Mouse (Mus musculus) hindbrain, postnatal 0 days (tissue): Measurements from ENCODE around the gene Ovol2. TPM values are rescaled to one million over a fixed set of nuclear protein-coding genes. Genes with fewer than 3 reads are reported as not detected.

Experiments used
- ATAC-seq: fragments of 200-750 bp; cut with Nextera tagmentation; 2 replicates; pipeline ENCODE4 v1.8.0; 2017; ENCODE audit warnings: mild to moderate bottlenecking, moderate TSS enrichment, moderate library complexity
- DNase-seq: peaks from one replicate; pipeline ENCODE4 v3.0.0-alpha.2; 2015; ENCODE audit warnings: low spot score
- H3K27ac ChIP-seq: fragments of 300-500 bp; sonication (generic); 2 replicates; pipeline ENCODE4 v1.5.1; 2014; ENCODE audit warnings: mild to moderate bottlenecking
- H3K27me3 ChIP-seq: fragments of 300-500 bp; sonication (generic); 2 replicates; pipeline ENCODE4 v1.6.1; 2014; ENCODE audit warnings: low read length, mixed read lengths; ENCODE audit not compliant: insufficient read depth
- H3K36me3 ChIP-seq: fragments of 300-500 bp; sonication (generic); 2 replicates; pipeline ENCODE4 v1.6.1; 2014; ENCODE audit warnings: low read length, mixed read lengths; ENCODE audit not compliant: insufficient read depth
- H3K4me1 ChIP-seq: fragments of 300-500 bp; sonication (generic); 2 replicates; pipeline ENCODE4 v1.6.1; 2014; ENCODE audit warnings: antibody characterized with exemption, low read length, mixed read lengths; ENCODE audit not compliant: insufficient read depth
- H3K4me2 ChIP-seq: fragments of 300-500 bp; sonication (generic); 2 replicates; pipeline ENCODE4 v1.6.1; 2014; ENCODE audit warnings: low read depth, mild to moderate bottlenecking, low read length, moderate library complexity, mixed read lengths
- H3K4me3 ChIP-seq: fragments of 300-500 bp; sonication (generic); 2 replicates; pipeline ENCODE4 v1.5.1; 2014; ENCODE audit warnings: low read length
- H3K9ac ChIP-seq: fragments of 300-500 bp; sonication (generic); replicated peaks from 2 replicates; pipeline ENCODE4 v1.6.1; 2014; ENCODE audit warnings: mild to moderate bottlenecking, low read length, moderate library complexity, mixed read lengths
- H3K9me3 ChIP-seq: fragments of 300-500 bp; sonication (generic); 2 replicates; pipeline ENCODE4 v1.6.1; 2016; ENCODE audit warnings: low read length, mixed read lengths
- CTCF ChIP-seq: IDR thresholded peaks from 2 replicates; pipeline ENCODE4 v1.5.1; 2016; ENCODE audit warnings: antibody characterized with exemption, control low read depth, low read depth
- WGBS: fragments of 180-500 bp; shearing (Covaris S2); extraction: QIAGEN DNeasy Blood & Tissue Kit; methylation state at CpG from one replicate; pipeline ENCODE4 v1.1.7; 2014; 5-methylcytosine and 5-hydroxymethylcytosine counted together
- polyA plus RNA-seq: library from polyadenylated mRNA; unstranded; fragments of >200 nt; fragmentation: Nextera tagmentation; extraction: Ambion mirVana; gene quantifications from 2 replicates; pipeline ENCODE4 v1.2.1, GENCODE M21; 2015
- total RNA-seq: library from RNA; depleted of rRNA; stranded (reverse); fragments of >200 nt; gene quantifications from 2 replicates; pipeline ENCODE4 v1.2.3, GENCODE M21; 2014

Ovol2 gene
- total and polyA plus RNA-seq, 2 experiments from 2014 or later = 0.09 TPM; not detected in 1

- Histone ChIP-seq H3K9me3 (no peaks in the 10 kb centered on the region), H3K27ac (no peak overlapping the region), H3K27me3 (no peaks in the 10 kb centered on the region), H3K4me3 (no peak overlapping the region), H3K9ac (no peak overlapping the region), H3K36me3 (no peaks in the 10 kb centered on the region), H3K4me2 (no peak overlapping the region), H3K4me1 (no peaks in the 10 kb centered on the region)
- WGBS = 71% methylated on average over 9 of the region's 9 CpGs
- DNase-seq (no peak), ATAC-seq (no peak)
- TF ChIP-seq CTCF = no peak
These were observed 31.9 kb downstream of the Ovol2 start for GRCm38 (mm10) chr2:144299749-144300669.

GRCm38 (mm10) chr2:144295145-144295735 is 36.7 kb downstream of the Ovol2 start:
- ATAC-seq (no peak), DNase-seq (no peak)
- Histone ChIP-seq H3K27me3 (no peaks in the 10 kb centered on the region), H3K27ac (no peak overlapping the region), H3K9me3 (no peaks in the 10 kb centered on the region), H3K4me1 (no peaks in the 10 kb centered on the region), H3K4me2 (no peak overlapping the region), H3K4me3 (no peak overlapping the region), H3K36me3 (no peaks in the 10 kb centered on the region), H3K9ac (no peak overlapping the region)
- WGBS = 71% methylated on average over 9 of the region's 9 CpGs
- TF ChIP-seq CTCF = no peak

DNA sequence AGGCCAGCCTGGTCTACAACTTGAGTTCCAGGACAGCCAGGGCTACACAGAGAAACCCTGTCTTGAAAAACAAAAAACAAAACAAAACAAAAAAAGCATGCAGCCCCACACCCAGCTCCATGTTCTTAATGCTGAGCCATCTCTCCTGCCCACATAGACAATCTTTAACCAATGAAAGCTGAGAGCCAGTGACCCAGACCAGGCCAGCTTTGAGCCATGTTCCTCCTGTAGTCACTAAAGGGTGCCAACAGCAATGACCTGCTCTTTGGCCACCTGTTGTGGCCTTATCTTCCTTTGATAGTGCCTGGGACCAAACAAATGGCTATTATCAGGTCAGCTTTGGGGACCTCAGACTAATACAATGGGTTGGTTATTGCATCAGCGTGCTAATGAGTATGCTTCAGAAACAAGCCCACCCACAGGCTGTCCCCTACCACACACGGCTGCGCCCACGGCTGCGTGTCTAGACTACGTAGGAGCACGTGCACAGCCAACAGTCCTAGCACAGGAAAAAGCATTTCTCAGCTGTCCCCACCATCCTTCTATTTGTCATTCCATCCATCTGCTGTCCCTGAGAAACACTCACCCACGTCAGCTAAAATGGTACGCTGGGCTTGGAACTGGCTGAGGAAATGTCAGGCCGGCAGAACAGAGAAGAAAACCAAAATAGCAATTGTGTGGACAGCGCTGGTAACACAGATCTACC is 40.2 kb downstream of the Ovol2 start:
- Histone ChIP-seq H3K27me3 (no peaks in the 10 kb centered on the region), H3K4me2 (no peak overlapping the region), H3K4me3 (no peak overlapping the region), H3K27ac (no peak overlapping the region), H3K9me3 (no peaks in the 10 kb centered on the region), H3K9ac (no peak overlapping the region), H3K4me1 (no peaks in the 10 kb centered on the region), H3K36me3 (no peaks in the 10 kb centered on the region)
- no peak for DNase-seq
- TF ChIP-seq CTCF = no peak
- WGBS = 80% methylated on average over 11 of the region's 11 CpGs
- no peak for ATAC-seq

DNA sequence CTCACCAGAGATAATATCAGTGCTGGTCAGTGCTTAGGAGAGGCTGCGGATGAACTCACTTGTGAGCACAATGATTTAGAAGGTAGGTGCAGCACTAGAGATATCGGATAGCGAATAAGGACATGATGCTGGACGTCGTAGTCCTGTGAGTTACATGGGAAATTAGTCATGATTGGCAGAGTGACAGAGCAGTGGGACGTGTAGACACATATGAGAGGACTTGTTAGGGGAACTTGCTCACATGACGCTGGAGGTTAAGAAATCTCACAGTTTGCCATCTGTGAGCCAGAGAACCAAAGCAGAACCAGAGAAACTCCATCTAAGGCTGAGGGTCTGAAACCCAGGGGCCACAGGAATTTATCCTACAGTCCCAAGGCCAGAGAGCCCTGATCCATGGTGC is 41.6 kb downstream of the Ovol2 start:
- Histone ChIP-seq H3K4me3 (no peak overlapping the region), H3K27me3 (no peaks in the 10 kb centered on the region), H3K27ac (no peak overlapping the region), H3K9me3 (no peaks in the 10 kb centered on the region), H3K4me2 (no peak overlapping the region), H3K4me1 (no peaks in the 10 kb centered on the region), H3K36me3 (no peaks in the 10 kb centered on the region), H3K9ac (no peak overlapping the region)
- ATAC-seq (no peak), DNase-seq (no peak)
- WGBS = 89% methylated on average over 7 of the region's 7 CpGs
- no peak for TF ChIP-seq CTCF

DNA sequence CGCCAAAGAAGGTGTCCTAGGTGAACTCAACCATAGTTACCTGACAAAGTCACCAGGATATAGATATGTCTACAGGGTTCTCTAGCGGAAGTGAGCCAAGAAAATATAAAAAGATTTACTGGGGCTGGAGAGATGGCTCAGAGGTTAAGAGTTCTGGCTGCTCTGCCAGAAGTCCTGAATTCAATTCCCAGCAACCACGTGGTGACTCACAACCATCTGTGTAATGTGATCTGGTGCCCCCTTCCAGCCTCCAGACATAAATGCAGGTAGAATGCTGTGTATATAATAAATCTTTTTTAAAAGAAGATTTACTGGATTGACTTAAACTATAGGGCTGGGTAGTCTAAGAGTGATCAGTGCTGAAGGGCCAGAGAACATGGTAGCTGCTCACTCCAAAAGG is 50.5 kb downstream of the Ovol2 start:
- Histone ChIP-seq H3K27me3 (no peaks in the 10 kb centered on the region), H3K4me3 (no peak overlapping the region), H3K4me1 (no peaks in the 10 kb centered on the region), H3K4me2 (no peak overlapping the region), H3K9me3 (no peaks in the 10 kb centered on the region), H3K9ac (no peak overlapping the region), H3K27ac (no peak overlapping the region), H3K36me3 (0 out of 2 replicates have a peak, but pooled peaks cover 11% of the 10 kb centered on the region)
- ATAC-seq (no peak), DNase-seq (no peak)
- WGBS = 68% methylated on average over 3 of the region's 3 CpGs
- TF ChIP-seq CTCF = no peak

GRCm38 (mm10) chr2:144280568-144280967 is 51.4 kb downstream of the Ovol2 start:
- H3K4me1 ChIP-seq = no peaks in the 10 kb centered on the region
- DNase-seq (no peak), ATAC-seq (no peak)
- TF ChIP-seq CTCF = no peak
- no peak overlapping the region for H3K27ac ChIP-seq
- H3K4me2 ChIP-seq = no peak overlapping the region
- no peak overlapping the region for H3K9ac ChIP-seq
- 0 out of 2 replicates have a peak, but pooled peaks cover 11% of the 10 kb centered on the region for H3K36me3 ChIP-seq
- H3K27me3 ChIP-seq = no peaks in the 10 kb centered on the region
- H3K4me3 ChIP-seq = no peak overlapping the region
- H3K9me3 ChIP-seq = no peaks in the 10 kb centered on the region
- 86% methylated on average over 3 of the region's 3 CpGs for WGBS
